Mouse (Mus musculus) forebrain, embryonic 12.5 days (tissue): ENCODE results near the gene Rab43. TPM values are rescaled to one million over a fixed set of nuclear protein-coding genes. Genes with fewer than 3 reads are reported as not detected.

Source experiments
- ATAC-seq: fragments of 200-750 bp; cut with Nextera tagmentation; 2 replicates; pipeline ENCODE4 v1.8.0; 2017; ENCODE audit warnings: moderate TSS enrichment; ENCODE audit not compliant: low FRiP score
- H3K27ac ChIP-seq: fragments of 300-500 bp; sonication (generic); 2 replicates; pipeline ENCODE4 v1.5.1; 2016; ENCODE audit warnings: mild to moderate bottlenecking
- H3K27me3 ChIP-seq: fragments of 300-500 bp; sonication (generic); 2 replicates; pipeline ENCODE4 v1.6.1; 2016; ENCODE audit warnings: mild to moderate bottlenecking
- H3K36me3 ChIP-seq: fragments of 300-500 bp; sonication (generic); replicated peaks from 2 replicates; pipeline ENCODE4 v1.6.1; 2016; ENCODE audit warnings: mild to moderate bottlenecking
- H3K4me1 ChIP-seq: fragments of 300-500 bp; sonication (generic); 2 replicates; pipeline ENCODE4 v1.6.1; 2016
- H3K4me2 ChIP-seq: fragments of 300-500 bp; sonication (generic); 2 replicates; pipeline ENCODE4 v1.6.1; 2016; ENCODE audit warnings: mild to moderate bottlenecking, moderate library complexity
- H3K4me3 ChIP-seq: fragments of 300-500 bp; sonication (generic); replicated peaks from 2 replicates; pipeline ENCODE4 v1.5.1; 2016; ENCODE audit warnings: mild to moderate bottlenecking
- H3K9ac ChIP-seq: fragments of 300-500 bp; sonication (generic); 2 replicates; pipeline ENCODE4 v1.6.1; 2016; ENCODE audit warnings: mild to moderate bottlenecking
- H3K9me3 ChIP-seq: fragments of 300-500 bp; sonication (generic); 2 replicates; pipeline ENCODE4 v1.6.1; 2016
- WGBS: fragments of 180-500 bp; shearing (Covaris S2); methylation state at CpG from one replicate; pipeline ENCODE4 v1.1.7; 2016; 5-methylcytosine and 5-hydroxymethylcytosine counted together
- polyA plus RNA-seq: library from polyadenylated mRNA; unstranded; fragments of >200 nt; fragmentation: Nextera tagmentation; extraction: Ambion mirVana; gene quantifications from 2 replicates; pipeline ENCODE4 v1.2.1, GENCODE M21; 2016

Rab43 gene
- polyA plus RNA-seq, 1 experiment from 2014 or later, result 7.7 TPM

DNA sequence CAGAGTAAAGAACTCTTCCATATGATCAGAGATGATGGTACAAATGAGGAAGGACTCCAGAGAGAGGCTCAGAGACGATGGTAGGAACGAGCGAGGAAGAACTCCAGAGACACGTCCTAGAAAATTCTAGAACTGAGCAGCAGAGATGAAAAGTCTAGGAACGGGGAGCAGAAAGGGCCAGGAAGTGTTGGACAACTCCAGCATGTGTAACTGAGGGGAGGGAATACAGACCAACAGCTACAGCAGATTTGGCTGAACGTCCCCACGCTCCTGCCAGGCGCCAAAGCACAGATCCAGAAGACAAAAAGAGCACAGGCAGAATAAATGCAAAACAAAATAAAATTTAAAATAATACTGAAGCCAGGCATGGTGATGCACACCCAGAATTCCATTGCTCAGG is 55.1 kb downstream of the Rab43 start:
- Histone ChIP-seq H3K36me3 (no peaks in the 10 kb centered on the region), H3K9ac (no peak overlapping the region), H3K27ac (no peak overlapping the region), H3K27me3 (no peaks in the 10 kb centered on the region), H3K9me3 (no peaks in the 10 kb centered on the region), H3K4me1 (no peaks in the 10 kb centered on the region; the same call in 1 of the 2 replicates), H3K4me3 (no peak overlapping the region), H3K4me2 (no peak overlapping the region)
- 94% methylated on average over 8 of the region's 8 CpGs for WGBS
- ATAC-seq, result no peak

DNA sequence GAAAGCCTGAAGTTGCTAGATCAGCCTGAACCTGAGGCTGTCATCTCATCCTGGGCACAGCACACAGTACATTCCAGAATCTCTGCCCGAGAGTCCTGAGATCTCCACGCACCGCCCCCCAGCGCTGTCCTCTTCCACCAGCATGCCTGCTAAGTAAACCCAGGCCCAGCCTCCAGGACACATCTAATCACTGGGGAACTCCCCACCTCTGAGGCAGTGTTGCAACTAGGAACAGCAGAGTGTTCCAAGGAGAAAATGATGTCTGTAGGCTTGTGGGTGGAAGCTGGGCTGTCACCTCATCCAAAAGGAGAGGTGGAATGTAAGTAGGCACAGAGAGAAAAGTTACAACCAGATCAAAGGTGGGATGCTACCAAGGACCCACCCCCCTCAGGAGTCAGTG is 56.8 kb downstream of the Rab43 start:
- Histone ChIP-seq H3K27me3 (no peaks in the 10 kb centered on the region), H3K36me3 (no peaks in the 10 kb centered on the region), H3K4me1 (no peaks in the 10 kb centered on the region; the same call in 1 of the 2 replicates), H3K9ac (no peak overlapping the region), H3K4me3 (no peak overlapping the region), H3K9me3 (no peaks in the 10 kb centered on the region), H3K27ac (no peak overlapping the region), H3K4me2 (no peak overlapping the region)
- WGBS, result 89% methylated on average over 4 of the region's 4 CpGs
- no peak for ATAC-seq

DNA sequence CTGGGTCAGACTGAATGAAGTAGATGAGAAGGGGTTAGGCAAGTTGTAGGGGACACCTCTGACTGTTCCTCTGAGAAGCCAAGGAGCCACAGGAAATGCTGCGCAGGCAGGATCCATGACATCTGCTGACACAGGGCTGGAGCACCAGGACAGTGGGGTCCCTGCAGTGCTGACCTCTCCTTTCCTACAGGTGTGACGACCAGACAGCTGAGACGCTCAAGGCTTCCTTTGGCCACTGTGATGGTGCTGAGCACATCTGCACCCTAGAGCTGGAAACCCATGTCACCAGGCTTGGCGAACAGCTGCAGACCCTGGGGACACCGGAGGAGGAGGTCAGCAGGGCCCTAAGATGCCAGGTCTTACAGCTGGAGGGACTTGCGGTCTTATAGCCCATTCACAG is 60.4 kb downstream of the Rab43 start:
- WGBS, result 92% methylated on average over 6 of the region's 6 CpGs
- no peaks in the 10 kb centered on the region; the same call in 1 of the 2 replicates for H3K4me1 ChIP-seq
- H3K36me3 ChIP-seq, result no peaks in the 10 kb centered on the region
- ATAC-seq, result no peak
- no peaks in the 10 kb centered on the region for H3K9me3 ChIP-seq
- H3K27ac ChIP-seq, result no peak overlapping the region
- H3K27me3 ChIP-seq, result no peaks in the 10 kb centered on the region
- no peak overlapping the region for H3K4me2 ChIP-seq
- H3K9ac ChIP-seq, result no peak overlapping the region
- no peak overlapping the region for H3K4me3 ChIP-seq

DNA sequence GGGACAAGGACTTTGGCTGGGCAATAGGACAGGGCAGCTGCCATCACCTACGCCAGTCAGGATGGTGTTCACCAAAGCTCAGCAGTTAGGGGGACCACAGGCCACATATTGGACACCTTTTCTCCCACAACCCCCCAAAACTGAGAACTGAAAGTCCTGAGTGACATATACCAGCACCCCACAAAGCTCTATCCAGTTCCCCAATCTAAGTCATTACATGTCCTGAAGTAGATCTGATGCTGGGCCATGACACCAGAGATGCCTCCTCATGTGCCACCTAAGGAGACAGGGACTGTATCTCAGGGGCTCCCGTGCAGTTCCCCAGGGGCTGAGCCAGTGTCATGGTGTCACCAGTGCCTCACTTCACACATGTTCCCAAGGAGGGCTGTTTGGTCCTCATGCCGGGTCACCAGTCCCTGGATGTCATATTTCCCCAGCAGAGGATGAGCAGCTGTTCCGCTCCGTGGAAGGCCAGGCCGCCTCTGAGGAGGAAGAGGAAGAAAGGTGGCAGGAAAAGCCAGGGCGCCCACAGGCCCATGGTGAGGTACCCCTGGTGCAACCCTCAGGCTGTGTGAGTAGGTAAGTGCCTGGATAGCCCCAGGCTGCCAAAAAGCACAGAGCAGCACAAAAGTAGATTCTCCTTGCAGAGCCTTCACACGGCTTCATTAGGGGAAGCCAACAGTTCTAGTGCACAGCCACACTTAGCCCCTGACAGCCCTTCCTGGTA is 61.6 kb downstream of the Rab43 start:
- Histone ChIP-seq H3K9ac (no peak overlapping the region), H3K36me3 (no peaks in the 10 kb centered on the region), H3K4me1 (no peaks in the 10 kb centered on the region; the same call in 1 of the 2 replicates), H3K4me3 (no peak overlapping the region), H3K27me3 (no peaks in the 10 kb centered on the region), H3K9me3 (no peaks in the 10 kb centered on the region), H3K27ac (no peak overlapping the region), H3K4me2 (no peak overlapping the region)
- ATAC-seq, result no peak
- WGBS, result 93% methylated on average over 8 of the region's 8 CpGs

DNA sequence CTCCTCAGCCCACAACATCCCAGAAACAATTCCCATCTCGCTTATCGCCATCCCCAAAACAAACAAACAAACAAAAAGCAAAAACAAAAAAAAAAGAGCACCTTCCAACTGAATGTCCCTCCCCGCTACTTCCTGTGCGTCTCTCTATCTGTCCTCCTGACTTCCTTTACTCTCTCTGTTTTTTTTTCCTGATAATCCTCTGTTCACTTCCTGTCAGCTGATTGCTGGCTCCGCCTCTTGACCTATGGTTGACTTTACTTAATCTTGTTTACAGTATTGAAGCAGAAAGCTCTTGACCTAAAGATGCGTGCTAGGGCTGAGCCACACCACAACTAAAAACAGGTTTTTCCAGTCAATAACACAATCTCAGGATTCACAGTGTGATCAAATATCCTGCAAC is 63.4 kb downstream of the Rab43 start:
- WGBS, result 90% methylated on average over 6 of the region's 6 CpGs
- no peak overlapping the region for H3K27ac ChIP-seq
- H3K4me3 ChIP-seq, result no peak overlapping the region
- H3K4me2 ChIP-seq, result no peak overlapping the region
- H3K9me3 ChIP-seq, result no peaks in the 10 kb centered on the region
- no peaks in the 10 kb centered on the region for H3K36me3 ChIP-seq
- no peak overlapping the region for H3K9ac ChIP-seq
- H3K4me1 ChIP-seq, result no peaks in the 10 kb centered on the region
- no peaks in the 10 kb centered on the region for H3K27me3 ChIP-seq
- ATAC-seq, result no peak

DNA sequence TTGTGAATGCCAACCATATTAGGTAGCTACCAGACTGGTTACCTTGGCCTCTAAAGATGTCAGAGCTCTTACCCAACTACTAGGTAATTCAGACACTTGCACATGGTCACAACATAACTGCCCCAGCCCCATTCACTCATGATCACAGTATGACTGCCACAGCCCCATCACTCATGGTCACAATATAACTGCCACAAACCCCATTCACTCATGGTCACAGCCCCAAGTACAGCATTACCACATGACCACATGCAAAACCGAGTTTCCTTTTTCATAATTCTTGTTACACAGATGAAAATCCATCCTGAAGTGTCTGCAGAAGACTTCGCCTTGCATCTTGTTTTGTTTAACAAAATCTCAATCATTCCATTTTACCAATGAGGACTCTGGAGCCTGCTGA is 63.9 kb downstream of the Rab43 start:
- no peak for ATAC-seq
- WGBS, result 86% methylated on average over 2 of the region's 2 CpGs
- no peaks in the 10 kb centered on the region for H3K4me1 ChIP-seq
- no peaks in the 10 kb centered on the region for H3K27me3 ChIP-seq
- H3K4me3 ChIP-seq, result no peak overlapping the region
- no peak overlapping the region for H3K4me2 ChIP-seq
- no peaks in the 10 kb centered on the region for H3K36me3 ChIP-seq
- H3K27ac ChIP-seq, result no peak overlapping the region
- H3K9ac ChIP-seq, result no peak overlapping the region
- H3K9me3 ChIP-seq, result no peaks in the 10 kb centered on the region

DNA sequence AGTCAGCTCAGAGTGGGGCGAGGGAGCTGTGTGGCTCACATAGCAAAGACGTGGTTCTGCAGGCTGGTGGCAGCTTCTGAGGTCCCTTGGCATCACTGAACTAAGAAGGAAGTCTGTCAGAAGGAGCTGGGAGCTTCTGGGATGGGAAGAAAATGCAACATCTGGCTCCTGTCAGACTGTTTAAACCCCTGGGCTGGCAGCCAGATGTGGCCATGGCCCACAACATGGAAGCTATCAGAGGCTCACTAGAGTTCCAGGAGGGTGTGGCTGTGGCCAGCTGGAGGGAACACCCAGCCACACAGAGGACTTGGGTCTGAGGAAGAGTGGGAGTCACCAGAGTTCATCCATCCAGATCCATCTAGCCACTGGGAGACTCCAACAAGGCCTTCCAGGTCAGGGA is 65.1 kb downstream of the Rab43 start:
- Histone ChIP-seq H3K27ac (no peak overlapping the region), H3K36me3 (no peaks in the 10 kb centered on the region), H3K4me2 (no peak overlapping the region), H3K9me3 (no peaks in the 10 kb centered on the region), H3K4me3 (no peak overlapping the region), H3K27me3 (no peaks in the 10 kb centered on the region), H3K4me1 (no peaks in the 10 kb centered on the region), H3K9ac (no peak overlapping the region)
- ATAC-seq, result no peak
- WGBS, result 81% methylated on average over 2 of the region's 2 CpGs

DNA sequence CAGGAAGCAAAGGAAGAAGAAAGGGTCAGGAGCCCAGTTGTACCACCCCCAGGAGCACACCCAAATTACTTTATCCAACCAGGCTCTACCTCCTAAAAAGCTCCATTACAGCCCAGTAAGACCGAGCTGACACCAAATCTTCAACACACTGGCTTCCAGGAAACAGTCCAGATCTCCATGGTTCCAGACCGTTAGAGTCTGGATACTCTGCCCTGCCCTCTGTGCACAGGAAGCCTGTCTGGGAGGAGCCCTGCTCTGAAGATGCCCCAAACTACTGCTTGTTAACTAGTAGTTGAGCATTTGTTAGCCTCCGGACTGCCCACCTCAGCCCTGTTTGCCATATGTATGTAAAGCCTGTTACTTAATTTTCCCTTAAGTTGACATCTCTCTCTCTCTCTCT is 65.9 kb downstream of the Rab43 start:
- Histone ChIP-seq H3K9me3 (no peaks in the 10 kb centered on the region), H3K36me3 (no peaks in the 10 kb centered on the region), H3K4me3 (no peak overlapping the region), H3K4me2 (no peak overlapping the region), H3K4me1 (no peaks in the 10 kb centered on the region), H3K9ac (no peak overlapping the region), H3K27ac (no peak overlapping the region), H3K27me3 (no peaks in the 10 kb centered on the region)
- no peak for ATAC-seq
- WGBS, result 77% methylated on average over 3 of the region's 3 CpGs

DNA sequence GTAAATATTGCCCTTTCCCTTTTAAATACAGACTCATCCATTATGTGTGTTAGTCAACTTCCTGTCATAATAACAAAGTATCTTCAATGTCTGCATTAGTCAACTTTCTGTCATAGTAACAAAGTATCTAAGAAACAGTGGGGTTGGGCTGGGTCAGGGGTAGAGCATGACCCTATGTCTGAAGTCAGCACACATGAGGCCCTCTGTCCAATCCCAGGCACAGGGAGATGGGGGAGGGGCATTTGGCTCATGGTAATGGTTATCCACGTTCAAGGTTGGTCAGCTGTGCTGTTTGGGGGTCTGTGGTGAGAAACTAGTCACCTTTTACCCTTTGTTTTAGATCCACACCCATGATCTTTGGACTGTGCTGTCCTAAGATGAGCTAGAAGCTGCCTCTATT is 66.7 kb downstream of the Rab43 start:
- 48% methylated on average over 1 of the region's 1 CpGs for WGBS

DNA sequence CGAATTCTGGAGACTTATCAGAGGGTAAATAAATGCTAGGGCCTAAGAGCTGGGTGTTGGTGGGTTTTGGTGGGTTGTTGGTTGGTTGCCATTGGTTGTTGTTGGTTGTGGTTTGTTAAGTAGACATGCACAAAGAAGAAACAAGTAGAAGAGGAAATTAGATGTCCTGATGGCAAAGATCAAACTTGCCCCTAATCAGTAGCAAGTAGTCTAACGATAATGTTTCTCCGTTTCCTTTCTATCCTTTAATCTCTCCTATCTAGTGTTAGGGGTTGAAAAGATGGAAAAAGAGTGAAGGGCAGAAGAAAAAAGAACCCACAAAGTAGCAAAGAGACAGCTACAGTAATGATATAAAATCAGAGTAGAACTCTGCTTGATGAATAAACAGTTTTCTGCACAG is 67.3 kb downstream of the Rab43 start:
- Histone ChIP-seq H3K4me3 (no peak overlapping the region), H3K4me1 (no peaks in the 10 kb centered on the region; the same call in 1 of the 2 replicates), H3K36me3 (no peaks in the 10 kb centered on the region), H3K27ac (no peak overlapping the region), H3K9me3 (no peaks in the 10 kb centered on the region), H3K9ac (no peak overlapping the region), H3K27me3 (no peaks in the 10 kb centered on the region), H3K4me2 (no peak overlapping the region)
- ATAC-seq, result no peak
- WGBS, result 91% methylated on average over 3 of the region's 3 CpGs

More for the DNA sequence above, 66.7 kb downstream of the Rab43 start:
- H3K4me3 ChIP-seq, result no peak overlapping the region
- no peaks in the 10 kb centered on the region for H3K36me3 ChIP-seq
- no peak for ATAC-seq
- no peak overlapping the region for H3K27ac ChIP-seq
- no peak overlapping the region for H3K4me2 ChIP-seq
- no peaks in the 10 kb centered on the region for H3K9me3 ChIP-seq
- no peak overlapping the region for H3K9ac ChIP-seq
- no peaks in the 10 kb centered on the region for H3K4me1 ChIP-seq
- H3K27me3 ChIP-seq, result no peaks in the 10 kb centered on the region

DNA sequence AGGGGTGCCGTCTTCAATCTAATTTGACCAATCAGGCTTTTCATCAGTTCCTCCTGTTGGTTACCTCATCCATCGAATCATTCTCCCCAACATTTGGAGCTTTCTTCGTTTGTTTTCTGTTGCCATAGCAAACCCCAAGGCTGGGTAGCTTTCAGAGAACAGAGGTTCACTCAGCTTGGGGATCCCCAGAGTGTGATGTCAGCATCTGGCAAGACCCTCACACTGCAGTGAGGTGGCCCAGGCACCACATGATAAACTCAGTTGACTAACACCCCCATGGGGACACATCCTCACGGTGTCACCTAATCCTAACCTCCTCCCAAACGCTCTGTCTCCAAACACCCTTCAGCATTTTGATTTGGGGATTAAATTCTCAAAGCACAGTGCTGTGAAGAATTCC is 68.7 kb downstream of the Rab43 start:
- Histone ChIP-seq H3K27ac (no peak overlapping the region), H3K9me3 (no peaks in the 10 kb centered on the region), H3K4me1 (peaks cover 3% of the 10 kb centered on the region), H3K36me3 (no peaks in the 10 kb centered on the region), H3K9ac (no peak overlapping the region), H3K4me2 (no peak overlapping the region), H3K27me3 (no peaks in the 10 kb centered on the region), H3K4me3 (no peak overlapping the region)
- ATAC-seq, result no peak
- WGBS, result 68% methylated on average over 5 of the region's 5 CpGs

DNA sequence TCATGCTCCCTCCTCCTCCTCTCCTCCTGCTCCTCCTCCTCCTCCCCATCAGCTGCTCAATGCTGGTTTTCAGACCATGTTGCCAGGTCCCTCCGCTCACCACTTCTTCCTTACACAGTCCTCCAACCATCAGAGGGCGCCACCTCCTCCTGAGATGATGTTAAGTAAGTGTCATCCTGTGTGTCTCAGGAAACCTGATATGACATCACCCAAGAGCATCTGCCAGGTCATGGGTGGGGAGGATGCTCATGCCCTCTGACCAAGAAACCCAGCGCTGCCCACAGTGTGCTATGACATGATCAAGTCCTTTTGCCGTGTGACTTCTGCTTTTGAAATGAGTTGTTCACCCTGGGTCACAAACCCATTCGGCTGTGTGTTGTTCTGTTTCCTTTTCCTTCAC is 69.2 kb downstream of the Rab43 start:
- Histone ChIP-seq H3K27me3 (no peaks in the 10 kb centered on the region), H3K9ac (no peak overlapping the region), H3K4me3 (no peak overlapping the region), H3K27ac (no peak overlapping the region), H3K4me1 (peaks cover 7% of the 10 kb centered on the region), H3K4me2 (no peak overlapping the region), H3K36me3 (no peaks in the 10 kb centered on the region), H3K9me3 (no peaks in the 10 kb centered on the region)
- 84% methylated on average over 5 of the region's 5 CpGs for WGBS
- ATAC-seq, result no peak

DNA sequence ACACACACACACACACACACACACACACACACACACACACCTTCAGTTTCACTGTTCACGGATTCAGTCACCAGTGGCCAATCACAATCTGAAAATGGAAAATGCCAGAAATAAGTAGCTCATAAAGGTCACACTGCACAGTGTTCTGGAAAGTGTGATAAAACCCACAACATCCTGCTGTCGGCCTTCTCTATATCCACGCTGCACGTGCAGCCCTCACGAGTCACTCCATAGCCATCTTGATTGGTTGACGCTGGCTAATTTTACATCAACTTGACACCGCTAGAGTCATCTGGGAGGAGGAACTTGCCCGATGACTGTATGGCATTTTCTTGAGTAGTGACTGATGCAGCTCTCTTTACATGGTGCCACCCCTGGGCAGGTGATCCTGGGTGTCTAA is 70.0 kb downstream of the Rab43 start:
- Histone ChIP-seq H3K4me1 (peaks cover 10% of the 10 kb centered on the region), H3K9ac (no peak overlapping the region), H3K9me3 (no peaks in the 10 kb centered on the region), H3K27me3 (0 out of 2 replicates have a peak, but pooled peaks cover 4% of the 10 kb centered on the region), H3K27ac (no peak overlapping the region), H3K36me3 (no peaks in the 10 kb centered on the region), H3K4me3 (no peak overlapping the region), H3K4me2 (no peak overlapping the region)
- WGBS, result 96% methylated on average over 8 of the region's 8 CpGs
- no peak for ATAC-seq
